Mouse (Mus musculus) inflammation-experienced regulatory T-cells, adult 6 months (primary cell): ENCODE measurements around the gene Evi2. TPM values are rescaled to one million over a fixed set of nuclear protein-coding genes. Genes with fewer than 3 reads are reported as not detected.

Experiments used
- ATAC-seq: one replicate; pipeline ENCODE4 v1.8.0; 2017
- polyA plus RNA-seq, 3 experiments: library from polyadenylated mRNA; unstranded; fragments of 100-300 nt; shearing (Covaris generic); gene quantifications; one replicate each; pipeline ENCODE4 v1.2.1; 2017

Gene Evi2
- polyA plus RNA-seq: 1 to 10 TPM; 7.2 to 8.4 (median 7.2) TPM

DNA sequence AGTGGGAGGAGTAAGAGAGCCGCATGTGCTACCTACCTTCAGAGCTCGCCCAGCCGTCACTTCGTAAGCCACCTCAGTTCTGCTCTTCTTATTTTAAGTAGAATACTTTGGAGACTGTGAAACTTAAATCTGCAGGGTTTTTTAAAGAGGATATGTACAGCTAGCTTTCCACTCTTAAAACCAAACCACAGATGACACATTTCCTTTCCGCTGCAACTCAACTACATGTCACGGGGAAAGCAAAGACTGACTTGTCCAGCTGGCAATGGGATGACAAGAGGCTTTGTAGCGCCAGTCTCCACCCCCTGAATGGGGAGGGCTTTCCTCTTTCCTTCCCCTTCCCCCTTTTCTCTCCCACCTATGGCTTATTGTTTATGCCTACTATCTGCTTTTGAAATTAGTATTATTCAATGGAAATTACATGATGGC lies at the start of gene Evi2, which contains the start of gene Evi2a:
Evi2 (minus strand) TSS at position 257 of the 429 bp plus-strand sequence.
Evi2a (minus strand) TSS at position 277 of the 429 bp plus-strand sequence.
- peak; percentile 83 for ATAC-seq

GRCm38 (mm10) chr11:79577741-79578140 lies 47.4 kb upstream of the Evi2 start:
- peak; percentile 67 for ATAC-seq

DNA sequence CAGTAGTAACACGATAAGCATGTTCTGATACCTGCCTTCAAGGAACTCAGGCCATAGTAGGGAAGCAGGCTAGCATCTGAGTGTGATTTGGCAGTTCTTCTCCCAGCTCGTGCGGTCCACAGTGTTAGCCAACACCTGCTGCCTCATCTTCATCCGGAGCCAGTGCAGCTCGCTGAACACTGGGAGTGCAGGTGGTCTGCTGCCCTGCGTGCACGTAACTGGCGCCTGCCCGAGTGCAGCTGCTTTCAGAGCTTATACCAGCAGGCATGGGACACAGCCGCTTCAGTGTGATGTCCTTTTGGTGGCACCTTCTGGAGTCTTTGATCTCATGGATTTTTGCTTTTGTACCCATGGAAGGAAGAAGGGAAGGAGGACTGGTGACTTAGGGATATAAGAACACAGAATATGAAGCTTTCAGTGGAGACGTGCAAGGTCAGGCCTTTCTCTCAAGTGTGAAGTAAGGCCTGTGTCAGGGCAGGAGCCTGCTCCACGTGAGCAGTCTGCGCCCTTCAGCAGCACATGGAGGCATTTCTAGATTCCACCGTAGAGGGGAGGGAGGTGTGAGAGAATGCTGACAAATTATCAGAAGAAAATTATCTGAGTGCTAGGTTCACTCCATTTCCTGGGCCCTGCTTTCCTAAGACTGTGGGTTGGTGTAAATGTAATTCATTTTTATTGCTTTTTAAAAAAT lies 45.1 kb upstream of the Evi2 start:
- no peak for ATAC-seq

DNA sequence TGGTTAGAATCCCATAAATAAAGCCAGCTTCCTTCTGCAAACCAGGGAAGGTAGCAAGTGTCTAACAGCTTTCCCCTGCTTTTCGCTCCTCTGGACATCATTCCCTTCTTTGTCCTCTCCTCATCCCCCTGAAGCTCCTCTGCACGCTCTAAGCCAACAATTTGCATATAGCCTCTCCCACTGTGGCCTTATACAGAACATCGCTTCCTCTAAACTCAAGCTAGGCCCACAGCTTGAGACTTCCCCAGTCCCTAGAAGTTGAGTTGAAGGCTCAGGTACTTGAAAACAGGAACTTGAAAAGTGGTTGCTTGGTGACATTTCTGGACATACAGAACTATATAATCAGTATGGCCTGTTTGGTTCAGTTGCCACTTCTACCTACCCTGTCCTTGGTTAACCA lies 43.4 kb upstream of the Evi2 start:
- ATAC-seq: no peak

GRCm38 (mm10) chr11:79570319-79570718 lies 39.9 kb upstream of the Evi2 start:
- ATAC-seq: no peak

GRCm38 (mm10) chr11:79568197-79568911 lies 38.0 kb upstream of the Evi2 start:
- no peak for ATAC-seq

DNA sequence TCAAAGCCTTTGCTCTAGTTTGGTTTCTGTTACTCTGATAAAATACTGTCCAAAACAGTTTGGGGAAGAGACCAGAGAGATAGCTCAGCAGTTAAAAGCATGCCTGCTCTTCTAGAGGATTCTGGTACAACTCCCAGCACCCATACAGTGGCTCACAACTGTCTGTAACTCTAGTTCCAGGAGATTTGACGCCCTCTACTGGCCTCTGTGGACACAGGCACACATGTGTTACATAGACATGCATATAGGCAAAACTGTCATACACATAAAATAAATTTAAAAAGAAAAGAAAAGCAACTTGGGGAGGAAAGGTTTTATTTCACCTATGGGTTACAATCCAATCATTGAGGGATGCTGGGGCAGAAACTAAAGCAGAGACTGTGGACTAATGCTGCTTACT lies 36.6 kb upstream of the Evi2 start:
- ATAC-seq: no peak

- no peak for ATAC-seq
Observed at GRCm38 (mm10) chr11:79563493-79563892, 33.1 kb upstream of the Evi2 start.

DNA sequence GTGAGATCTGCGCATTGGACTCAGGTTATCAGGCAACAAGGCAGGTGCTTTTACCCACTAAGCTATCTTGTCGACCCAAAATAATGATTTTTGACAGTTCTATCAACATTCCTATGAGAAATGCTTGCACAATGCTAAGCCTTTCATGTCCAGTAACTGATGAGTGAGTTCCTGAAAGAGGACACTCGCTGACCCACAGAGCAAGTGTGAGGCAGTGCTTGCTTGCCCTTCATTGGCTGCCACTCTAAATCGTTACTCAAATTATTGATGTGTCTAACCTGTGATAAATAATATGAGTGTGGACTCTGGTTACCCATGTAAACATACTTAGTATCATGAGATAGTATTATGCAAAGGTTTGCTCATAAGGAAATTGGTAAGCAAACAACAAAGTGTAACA lies 30.1 kb upstream of the Evi2 start:
- no peak for ATAC-seq

- no peak for ATAC-seq
Observed at GRCm38 (mm10) chr11:79552622-79553021, 22.2 kb upstream of the Evi2 start.

DNA sequence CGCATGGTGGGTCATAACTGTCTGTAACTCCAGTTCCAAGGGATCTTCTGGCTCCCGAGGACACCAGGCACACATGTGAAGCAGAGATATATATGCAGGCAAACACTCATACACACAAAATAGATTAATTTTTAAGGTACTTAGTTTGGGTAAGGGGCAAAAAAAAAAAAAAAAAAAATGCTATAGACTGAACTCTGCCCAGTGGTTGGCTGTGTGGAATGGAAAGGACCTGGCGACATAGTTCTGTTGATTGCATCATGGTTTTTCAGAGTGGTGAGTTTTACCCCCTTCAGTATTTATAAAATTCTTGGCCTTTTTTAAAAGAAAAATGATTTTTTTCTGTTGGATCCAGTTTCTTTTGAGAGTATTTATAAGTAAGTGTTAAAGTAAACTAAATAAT lies 5.9 kb upstream of the Evi2 start:
- no peak for ATAC-seq

DNA sequence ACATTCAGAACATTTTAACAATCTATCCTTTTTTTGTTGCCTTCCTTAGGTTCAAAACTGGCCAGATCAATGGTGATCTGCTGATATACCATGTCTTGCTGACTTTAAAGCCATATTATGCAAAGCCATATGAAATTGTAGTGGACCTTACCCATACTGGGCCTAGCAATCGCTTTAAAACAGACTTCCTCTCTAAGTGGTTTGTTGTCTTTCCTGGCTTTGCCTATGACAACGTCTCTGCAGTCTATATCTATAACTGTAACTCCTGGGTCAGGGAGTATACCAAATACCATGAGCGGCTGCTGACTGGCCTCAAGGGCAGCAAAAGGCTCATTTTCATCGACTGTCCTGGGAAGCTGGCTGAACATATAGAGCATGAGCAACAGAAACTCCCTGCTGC lies 5.2 kb upstream of the Evi2 start:
- no peak for ATAC-seq

- no peak for ATAC-seq
Observed at GRCm38 (mm10) chr11:79533950-79534690, 3.7 kb upstream of the Evi2 start.

DNA sequence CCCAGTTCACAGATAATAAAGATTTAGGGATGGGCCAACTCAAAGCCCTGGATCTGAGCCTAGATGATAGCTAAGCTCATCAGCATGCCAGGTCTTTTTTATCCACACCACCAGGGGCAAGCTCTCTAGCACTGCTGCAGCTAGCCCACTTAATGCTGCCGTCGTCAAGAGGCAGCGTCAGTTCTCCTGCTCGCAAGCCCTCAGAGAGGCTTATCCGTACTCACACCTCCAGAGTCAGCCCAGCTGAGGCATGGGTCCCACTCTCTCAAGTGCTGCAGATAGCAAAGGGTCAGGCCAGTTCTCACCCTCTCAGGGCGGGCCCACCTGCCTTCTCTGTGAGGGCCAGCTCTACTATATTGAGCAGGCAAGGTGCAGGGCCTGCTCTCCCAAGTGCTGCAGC lies 2.9 kb upstream of the Evi2 start:
- ATAC-seq: no peak

DNA sequence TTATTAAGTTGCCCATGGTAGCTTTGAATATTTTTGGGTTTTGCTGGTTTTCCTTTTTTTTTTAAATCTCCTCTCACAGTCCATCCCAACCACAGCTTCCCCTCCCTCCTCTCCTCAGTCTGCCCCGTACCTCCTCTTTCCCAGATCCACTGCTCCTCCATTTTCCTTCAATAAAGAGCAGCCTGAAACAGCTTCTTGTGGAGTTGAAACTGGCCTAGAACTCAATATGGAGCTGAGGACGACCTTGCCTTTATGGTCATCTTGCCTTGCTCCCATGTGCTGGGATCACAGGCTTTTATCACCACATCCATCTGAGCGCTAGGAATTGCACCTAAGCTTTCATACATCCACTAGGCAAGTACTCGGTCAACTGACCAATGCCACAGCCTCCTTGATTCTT lies 1.1 kb upstream of the Evi2 start:
- no peak for ATAC-seq

DNA sequence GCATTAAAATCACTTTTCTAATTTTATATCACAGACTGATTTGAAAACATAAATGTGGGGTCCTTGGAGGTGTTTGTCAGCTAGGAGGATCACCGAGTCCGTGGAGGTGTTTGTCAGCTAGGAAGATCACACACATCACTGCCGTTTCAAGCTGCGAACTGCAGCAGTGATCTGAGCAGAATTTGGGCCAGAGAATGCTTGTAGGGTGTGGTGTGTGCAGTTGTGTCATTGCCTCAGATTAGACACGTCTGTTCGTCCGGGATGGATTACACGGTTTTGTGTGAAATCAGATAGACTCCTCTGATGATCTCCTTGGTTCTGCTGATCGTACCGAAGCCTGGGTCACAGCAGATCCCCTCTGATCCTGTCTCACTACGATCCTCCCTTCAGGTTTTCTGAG lies 385 bp upstream of the Evi2 start:
- no peak for ATAC-seq

DNA sequence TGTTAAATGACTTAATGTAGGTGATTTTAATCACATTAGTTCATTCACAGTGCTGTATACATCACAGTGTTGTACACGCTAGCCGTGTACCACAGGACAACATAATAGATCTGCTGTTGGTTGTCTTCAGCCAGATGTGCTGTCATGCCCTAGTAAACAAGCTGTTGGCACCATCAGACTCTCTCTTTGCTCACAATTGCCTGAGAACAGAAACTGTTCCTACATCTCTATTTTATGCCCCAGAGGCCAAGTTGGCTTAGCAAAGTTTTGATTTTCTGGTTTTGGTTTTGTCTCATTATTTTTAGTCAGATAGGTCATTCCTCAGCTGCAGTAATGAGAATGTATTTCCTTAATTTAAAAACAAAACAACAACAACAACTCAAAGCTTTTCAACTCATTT lies 653 bp downstream of the Evi2 start:
- ATAC-seq: no peak

DNA sequence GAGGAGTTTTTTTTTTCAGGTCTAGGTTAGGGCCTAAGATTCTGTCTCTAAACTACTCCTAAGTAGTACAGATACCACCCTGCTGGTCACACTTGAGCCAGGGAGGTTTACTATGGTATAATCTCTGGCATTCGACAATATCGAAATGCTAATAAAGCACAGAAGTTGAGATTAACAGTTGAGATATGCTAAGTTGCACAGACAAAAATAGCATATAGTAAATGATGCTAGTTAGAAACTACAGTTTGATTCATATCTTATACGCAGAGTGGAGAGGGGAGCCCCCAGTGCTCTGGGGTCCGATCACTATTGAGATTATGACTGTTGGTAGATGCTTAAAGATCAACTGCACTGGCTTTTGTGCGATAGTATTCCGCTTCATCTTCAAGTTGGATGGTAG lies 1.2 kb downstream of the Evi2 start:
- no peak for ATAC-seq

DNA sequence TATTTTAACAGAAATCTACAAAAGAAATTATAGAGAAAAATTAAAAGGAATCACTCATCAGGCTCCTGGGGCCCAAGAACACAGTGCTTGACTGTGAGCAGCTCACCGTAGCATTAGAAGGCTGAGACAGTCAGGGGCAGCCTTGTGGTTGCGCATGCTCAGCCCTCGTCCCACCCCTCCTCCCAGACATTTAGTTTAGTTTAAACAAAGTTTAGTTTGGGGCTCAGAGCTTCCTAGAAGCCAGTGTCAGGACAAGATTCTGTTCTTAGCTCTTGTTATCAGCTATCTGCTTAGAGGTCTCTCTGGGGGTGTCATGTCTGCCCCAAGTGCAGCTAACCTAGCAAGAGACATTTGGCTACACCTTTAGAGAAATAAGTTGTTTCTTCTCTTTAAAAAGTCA lies 1.8 kb downstream of the Evi2 start:
- ATAC-seq: no peak

DNA sequence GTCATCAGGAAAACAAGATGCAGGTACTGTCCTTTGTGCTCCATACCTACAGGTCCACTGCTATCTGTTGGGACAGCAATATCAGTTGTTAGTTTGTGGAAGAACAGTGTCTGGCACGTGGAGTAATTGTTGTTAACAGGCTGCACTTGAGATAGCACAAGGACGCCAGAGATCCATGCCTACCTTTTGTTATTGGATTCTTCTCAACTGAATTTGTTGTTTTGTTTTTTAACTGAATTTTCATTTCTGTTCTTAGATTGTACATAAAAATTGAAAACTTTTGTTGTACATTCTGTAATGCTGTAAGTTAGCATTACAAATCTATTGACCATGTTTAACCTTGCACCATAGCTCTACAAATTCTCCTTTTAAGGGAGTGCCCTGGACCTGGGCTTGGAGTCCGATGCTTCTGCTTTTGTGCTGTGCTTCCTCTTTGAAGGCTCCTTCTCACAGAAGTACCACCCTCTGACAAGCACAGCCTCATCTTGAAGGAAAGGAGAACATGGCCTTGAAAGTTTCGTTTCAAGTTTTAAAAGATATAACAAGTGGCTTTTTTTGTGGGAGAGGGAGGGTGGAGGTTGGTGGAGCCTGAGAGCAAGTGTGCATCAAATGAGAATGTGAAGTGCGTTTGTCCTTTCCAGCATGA lies 2.5 kb downstream of the Evi2 start:
- ATAC-seq: no peak

DNA sequence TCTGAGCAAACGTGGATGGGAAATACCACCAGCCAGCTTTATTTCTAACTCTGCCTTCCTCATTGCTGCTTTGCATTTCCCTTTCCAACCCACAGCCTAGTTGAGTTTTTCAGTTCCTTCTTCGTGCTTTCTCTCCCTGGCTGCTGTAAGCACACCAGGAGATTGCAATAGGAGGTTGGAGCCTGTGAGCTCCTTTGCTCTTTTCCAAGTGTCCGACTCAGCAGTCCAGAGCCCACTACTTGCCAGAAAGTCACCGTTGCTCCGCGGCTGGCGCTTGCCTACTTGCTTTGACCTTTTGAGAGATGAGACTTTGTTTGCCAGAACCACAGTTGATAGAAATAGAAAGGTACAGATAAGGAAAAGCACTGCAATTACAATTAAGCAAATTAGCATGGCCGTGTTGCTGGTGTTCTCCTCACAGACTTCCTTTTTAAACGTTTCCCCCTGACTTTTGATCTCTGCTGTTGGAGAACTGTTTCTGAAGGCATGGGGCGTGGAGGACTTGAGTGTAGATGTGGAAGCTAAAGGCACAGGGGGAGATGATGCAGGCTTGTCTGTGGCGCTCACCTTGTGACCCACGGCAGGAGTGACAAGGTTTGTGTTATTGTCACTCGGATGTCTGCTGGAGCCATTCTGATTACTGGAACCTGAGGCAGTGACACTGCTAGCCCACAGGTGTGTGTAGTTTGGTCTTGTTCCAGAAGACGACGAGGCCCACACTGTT lies 3.2 kb downstream of the Evi2 start:
- ATAC-seq: no peak

DNA sequence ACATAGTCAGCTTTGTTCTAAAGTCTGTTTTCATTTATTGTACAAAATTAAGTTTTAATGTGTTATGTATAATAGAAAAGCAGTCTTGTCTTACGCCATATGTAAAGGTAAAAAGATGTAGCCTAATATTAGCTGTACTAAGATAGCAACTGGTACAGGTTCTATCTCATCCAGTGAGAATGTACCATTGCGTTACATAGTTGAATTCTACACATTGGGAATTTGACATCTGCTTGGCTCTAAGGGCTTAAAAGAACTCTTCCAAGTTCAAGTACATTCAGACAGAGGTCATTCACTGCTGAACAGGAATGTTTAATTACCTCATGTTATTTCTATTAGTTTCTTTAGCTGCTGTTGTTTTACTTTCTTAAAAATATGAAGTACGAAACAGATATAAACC lies 3.8 kb downstream of the Evi2 start:
- no peak for ATAC-seq

GRCm38 (mm10) chr11:79524310-79524575 lies 6.1 kb downstream of the Evi2 start:
- no peak for ATAC-seq
